Mouse (Mus musculus) thymus, postnatal 25 days (tissue): ENCODE measurements around the gene Vipr1.

ENCODE experiments used
- DNase-seq: peaks from one replicate; pipeline ENCODE4 v3.0.0; 2022

The Vipr1 gene

GRCm38 (mm10) chr9:121635835-121636576 is 6.5 kb upstream of the Vipr1 start:
- no peak for DNase-seq

- no peak for DNase-seq
These were observed 2.7 kb upstream of the Vipr1 start for GRCm38 (mm10) chr9:121639790-121640189.

- DNase-seq, result no peak
These were observed 1.1 kb upstream of the Vipr1 start for GRCm38 (mm10) chr9:121641235-121641915.

GRCm38 (mm10) chr9:121642001-121642400 is 515 bp upstream of the Vipr1 start, which contains the start of gene Lyzl4:
Gene Lyzl4 (minus strand): TSS chr9:121642096.
- DNase-seq, result peak; percentile 78

- no peak for DNase-seq
These were observed 2.3 kb downstream of the Vipr1 start for GRCm38 (mm10) chr9:121644855-121645254.

- DNase-seq, result peak; percentile 19
These were observed 4.5 kb downstream of the Vipr1 start for GRCm38 (mm10) chr9:121647026-121647425.

- no peak for DNase-seq
These were observed 11.2 kb downstream of the Vipr1 start for GRCm38 (mm10) chr9:121653668-121654067.

GRCm38 (mm10) chr9:121656322-121656721 is 13.8 kb downstream of the Vipr1 start:
- no peak for DNase-seq

- no peak for DNase-seq
These were observed 14.6 kb downstream of the Vipr1 start for GRCm38 (mm10) chr9:121657143-121657542.

- DNase-seq, result no peak
These were observed 15.7 kb downstream of the Vipr1 start for GRCm38 (mm10) chr9:121658248-121658647.

GRCm38 (mm10) chr9:121659791-121660190 is 17.3 kb downstream of the Vipr1 start:
- DNase-seq, result no peak

- DNase-seq, result no peak
These were observed 21.0 kb downstream of the Vipr1 start for GRCm38 (mm10) chr9:121663467-121663866.

- DNase-seq, result no peak
These were observed 21.6 kb downstream of the Vipr1 start for GRCm38 (mm10) chr9:121664104-121664503.

GRCm38 (mm10) chr9:121666957-121667630 is 24.6 kb downstream of the Vipr1 start:
- DNase-seq, result no peak

GRCm38 (mm10) chr9:121667822-121668221 is 25.3 kb downstream of the Vipr1 start:
- DNase-seq, result no peak

- peak; percentile 80 for DNase-seq
These were observed 26.9 kb downstream of the Vipr1 start for GRCm38 (mm10) chr9:121669348-121669791.

- peak; percentile 54 for DNase-seq
These were observed 28.8 kb downstream of the Vipr1 start for GRCm38 (mm10) chr9:121671300-121671699.

- no peak for DNase-seq
These were observed 29.8 kb downstream of the Vipr1 start for GRCm38 (mm10) chr9:121672311-121672710.

GRCm38 (mm10) chr9:121673716-121674115 is 31.2 kb downstream of the Vipr1 start:
- no peak for DNase-seq

GRCm38 (mm10) chr9:121675011-121675410 is 32.5 kb downstream of the Vipr1 start:
- DNase-seq, result peak; percentile 79

GRCm38 (mm10) chr9:121675556-121675955 is 33.0 kb downstream of the Vipr1 start:
- peak; percentile 26 for DNase-seq

- DNase-seq, result peak; percentile 23
These were observed 34.6 kb downstream of the Vipr1 start for GRCm38 (mm10) chr9:121677069-121677468.

GRCm38 (mm10) chr9:121677476-121677875 is 35.0 kb downstream of the Vipr1 start:
- DNase-seq, result no peak

GRCm38 (mm10) chr9:121679549-121679948 is 37.0 kb downstream of the Vipr1 start:
- DNase-seq, result peak; percentile 62
